ENCODE assay signal across 8 mouse cellular contexts in the genomic region with DNA sequence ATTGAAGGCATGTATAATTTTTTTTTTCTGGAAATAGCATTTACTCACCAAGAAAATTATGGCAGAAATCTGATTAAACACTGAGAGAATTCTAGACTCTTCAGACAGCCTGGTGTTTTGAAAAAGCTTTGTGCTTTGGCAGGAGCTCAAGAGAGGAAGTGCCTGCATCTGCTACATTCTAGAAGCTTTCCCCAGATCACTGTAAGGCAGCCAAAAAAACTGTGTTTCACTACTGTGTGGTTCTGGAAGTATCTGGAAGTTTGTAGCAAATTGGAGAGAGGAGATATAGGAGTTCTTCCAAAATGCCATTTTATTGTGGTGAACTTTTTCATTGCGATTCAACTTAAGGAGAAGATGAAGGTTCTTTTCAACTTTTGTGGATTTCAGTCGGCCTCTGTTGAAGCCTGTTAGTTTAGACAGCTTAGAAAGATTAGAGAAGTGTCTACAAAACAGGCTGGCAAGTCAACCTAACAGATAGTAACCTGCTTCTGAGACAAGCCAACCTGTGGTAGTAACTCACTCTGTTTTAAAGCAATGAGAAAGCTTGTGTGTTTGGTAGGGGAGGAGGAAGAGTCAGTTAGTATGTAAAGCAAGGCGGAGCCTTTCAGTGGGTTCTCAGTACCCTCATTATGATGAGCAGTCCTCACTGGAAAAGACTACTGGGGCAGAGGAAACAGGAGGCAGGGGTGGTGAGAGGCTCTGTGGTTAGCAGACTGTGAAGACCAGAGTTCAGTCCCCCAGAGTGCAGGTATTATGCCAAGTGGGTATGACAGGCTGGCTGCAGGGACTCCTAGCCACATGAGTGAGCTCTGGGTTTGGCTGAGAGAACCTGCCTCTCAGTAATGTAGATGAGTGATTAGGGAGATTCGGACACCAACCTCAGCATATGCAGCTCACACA. TPM values are rescaled to one million over a fixed set of nuclear protein-coding genes. Genes with fewer than 3 reads are reported as not detected.
A peak's percentile ranks its signal among the peaks of the same experiment; 100 is the strongest.
DNase-seq lines count a peak whose midpoint lies in the region; ATAC-seq and TF ChIP-seq lines count a peak whose summit lies in the region.

No protein-coding gene starts in this region.

- TF ChIP-seq POLR2A in embryonic fibroblast, embryonic 13.5 days (IDR thresholded peaks at IDR 0.05; ENCODE audit: low read depth, low read length) = no peak

- DNase-seq in cerebellum, postnatal 4 days (ENCODE audit: low spot score in 2 of 2) = no peak
- peak; percentile 84 for DNase-seq in NIH3T3 (ENCODE audit: low read depth)
- DNase-seq in heart, postnatal 10 days = peak; percentile 72 to 76
- DNase-seq in layer of hippocampus, adult 9-10 months (ENCODE audit: low spot score) = peak; percentile 71
- peak; percentile 77 for DNase-seq in lung, postnatal 10 days
- DNase-seq in thymus, postnatal 25 days = peak; percentile 14

- ATAC-seq in cerebellum, adult (ENCODE audit: insufficient number of reproducible peaks, low FRiP score, low TSS enrichment) = peak; percentile 75

- intact Hi-C loops in heart, postnatal 10 days (cut with DNase I) = no loop called here

- H3K27ac ChIP-seq in embryonic fibroblast, embryonic 13.5 days (ENCODE audit: insufficient read depth, low read length) = peak overlapping the region; percentile 53

- TF ChIP-seq CTCF in embryonic fibroblast, embryonic 13.5 days (IDR thresholded peaks at IDR 0.05; ENCODE audit: borderline replicate concordance, insufficient read depth, low read length) = no peak

- peaks cover 18% of the 10 kb centered on the region for H3K4me1 ChIP-seq in embryonic fibroblast, embryonic 13.5 days (ENCODE audit: control insufficient read depth, insufficient read depth, low read length)

- no peak overlapping the region for H3K4me3 ChIP-seq in embryonic fibroblast, embryonic 13.5 days (ENCODE audit: insufficient read depth, low read length)

RNA-seq across cellular contexts. Expression of gene P4ha1, which starts 12.1 kb away (rescaled TPM):
- 209 and 226 TPM in 2 replicates for polyA plus RNA-seq in embryonic fibroblast, embryonic 13.5 days (2011; ENCODE audit: insufficient read length, low read depth, missing spikeins)
- 10 to 100 TPM; 22.7 to 24.6 TPM for total RNA-seq in heart, postnatal 10 days (2021)

Comparison
In these comparisons a context has a peak if more than half of its experiments do, and no peak if none do; other contexts are left out.
1. DNase-seq: peak in NIH3T3 (single experiment), heart, postnatal 10 days (2 of 2), layer of hippocampus, adult 9-10 months (single experiment), lung, postnatal 10 days (single experiment) and thymus, postnatal 25 days (single experiment); none in cerebellum, postnatal 4 days (0 of 2).